Mouse (Mus musculus): ENCODE measurements at regions not wholly inside any gene's neighbourhood (a gene's known extent, or its start where the extent isn't known, plus 50 kb on each side); places are given as distances from the start of the nearest gene placed in this dataset.

DNA sequence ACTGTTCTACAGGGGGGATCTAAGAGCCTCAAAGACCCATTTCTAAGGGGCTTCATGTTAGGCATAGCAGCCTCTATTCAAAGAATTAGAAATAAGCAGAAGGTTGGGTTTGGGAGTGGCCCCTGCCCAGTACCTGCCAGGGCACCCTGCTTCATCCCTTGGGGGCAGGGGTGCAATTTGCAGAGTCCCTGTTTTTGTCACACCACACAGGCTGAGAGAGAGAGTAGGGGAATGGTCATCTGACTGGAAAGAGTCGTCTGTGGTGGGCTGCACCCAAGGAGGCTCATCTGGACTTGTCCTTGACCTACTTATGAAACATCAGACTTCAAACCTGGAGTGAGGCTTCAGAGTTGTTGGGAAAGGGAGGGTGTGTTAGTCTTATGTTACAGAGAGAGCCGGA, 382.3 kb downstream of the Vrk1 start (continued):
- TF ChIP-seq ZC3H11A (IDR thresholded peaks at IDR 0.05; ENCODE audit: low read depth, low read length) (no peak), MEF2A (IDR thresholded peaks at IDR 0.05; ENCODE audit: extremely low read depth, insufficient replicate concordance, low read depth, low read length, poor library complexity, severe bottlenecking) (no peak)

DNA sequence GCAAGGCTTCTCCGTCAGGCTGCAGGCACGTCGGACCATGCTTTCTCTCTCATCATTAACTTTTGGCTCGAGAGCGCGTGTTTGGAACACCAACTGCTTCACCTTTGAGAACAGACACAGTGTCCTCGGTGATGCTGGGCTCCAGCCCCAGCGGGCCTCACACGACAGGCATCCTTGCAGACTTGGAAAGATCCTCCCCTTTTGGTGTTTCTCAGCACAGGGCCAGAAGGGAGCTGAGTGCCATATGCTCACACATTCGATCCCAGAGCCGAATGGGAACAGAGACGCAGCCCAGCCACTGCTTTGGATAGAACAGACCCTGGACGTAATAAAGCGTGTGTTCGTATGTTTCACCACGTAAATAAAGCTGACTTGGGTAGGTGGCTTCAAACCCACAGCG, 389.1 kb downstream of the Vrk1 start:
- Histone ChIP-seq H3K4me3 (ENCODE audit: control insufficient read depth in 1 of 2, insufficient read depth in 1 of 2, low read depth in 2 of 2, low read length in 2 of 2) (no peak overlapping the region), H3K27ac (ENCODE audit: control insufficient read depth, low read depth, low read length) (no peak overlapping the region), H3K9me3 (replicated peaks; ENCODE audit: insufficient read depth, low read length) (no peaks in the 10 kb centered on the region), H3K9ac (ENCODE audit: control insufficient read depth, low read depth, low read length, poor library complexity, severe bottlenecking) (no peak overlapping the region), H3K36me3 (ENCODE audit: control insufficient read depth in 1 of 2, insufficient read depth in 2 of 2, low read length in 2 of 2) (no peaks in the 10 kb centered on the region), H3K79me2 (ENCODE audit: control insufficient read depth, insufficient read depth, low read length, poor library complexity) (no peaks in the 10 kb centered on the region), H3K27me3 (ENCODE audit: control insufficient read depth in 1 of 2, insufficient read depth in 2 of 2, low read length in 2 of 2) (no peaks in the 10 kb centered on the region), H3K4me1 (ENCODE audit: control insufficient read depth in 1 of 2, insufficient read depth in 2 of 2, low read length in 2 of 2) (no peaks in the 10 kb centered on the region)
- TF ChIP-seq MYC (IDR thresholded peaks at IDR 0.05; ENCODE audit: low read depth, low read length): no peak
- TF ChIP-seq POLR2AphosphoS2 (IDR thresholded peaks at IDR 0.05; ENCODE audit: low read length): no peak
- TF ChIP-seq CHD1 (IDR thresholded peaks at IDR 0.05; ENCODE audit: low read depth, low read length): no peak
- no peak for TF ChIP-seq ZMIZ1 (IDR thresholded peaks at IDR 0.05; ENCODE audit: low read depth, low read length)
- no peak for TF ChIP-seq RAD21 (IDR thresholded peaks at IDR 0.05; ENCODE audit: low read depth, low read length)
- TF ChIP-seq ZNF384 (IDR thresholded peaks at IDR 0.05; ENCODE audit: low read depth, low read length): no peak
- no peak for TF ChIP-seq POLR2AphosphoS5 (IDR thresholded peaks at IDR 0.05; ENCODE audit: borderline replicate concordance, low read depth, low read length)
- no peak for TF ChIP-seq TAL1 (IDR thresholded peaks at IDR 0.05; ENCODE audit: low read length)
- TF ChIP-seq BHLHE40 (IDR thresholded peaks at IDR 0.05; ENCODE audit: borderline replicate concordance, low read depth, low read length): no peak
- TF ChIP-seq E2F4 (IDR thresholded peaks at IDR 0.05; ENCODE audit: borderline replicate concordance, low read depth, low read length): no peak
- TF ChIP-seq TCF12 (IDR thresholded peaks at IDR 0.05; ENCODE audit: low read depth, low read length): no peak
- TF ChIP-seq TBP (IDR thresholded peaks at IDR 0.05; ENCODE audit: low read depth, low read length): no peak
- TF ChIP-seq JUND (IDR thresholded peaks at IDR 0.05; ENCODE audit: low read depth, low read length): no peak
- no peak for TF ChIP-seq ZC3H11A (IDR thresholded peaks at IDR 0.05; ENCODE audit: low read depth, low read length)
- no peak for TF ChIP-seq RCOR1 (IDR thresholded peaks at IDR 0.05; ENCODE audit: low read depth, low read length)
- no peak for TF ChIP-seq ZKSCAN1 (IDR thresholded peaks at IDR 0.05; ENCODE audit: low read depth, low read length)
- TF ChIP-seq USF2 (IDR thresholded peaks at IDR 0.05; ENCODE audit: borderline replicate concordance in 1 of 2, insufficient read depth in 1 of 2, low read depth in 1 of 2, low read length in 2 of 2): no peak
- no peak for TF ChIP-seq MEF2A (IDR thresholded peaks at IDR 0.05; ENCODE audit: extremely low read depth, insufficient replicate concordance, low read depth, low read length, poor library complexity, severe bottlenecking)
- no peak for TF ChIP-seq USF1 (IDR thresholded peaks at IDR 0.05; ENCODE audit: low read depth, low read length)
- no peak for DNase-seq (ENCODE audit: low read depth, low spot score)
